Mouse (Mus musculus) T-helper 2 cell (primary cell): ENCODE data around the gene Chtf18.

Experiments used
- in situ Hi-C: fragments of 300-600 bp; cut with MboI, MseI; formaldehyde crosslinking; loops from one replicate; pipeline ENCODE4 v1.15.1; 2025; ENCODE audit warnings: high pct_unique_total_duplicates

Gene Chtf18

GRCm38 (mm10) chr17:25735745-25736144 is 8.5 kb upstream of the Chtf18 start, which contains the start of gene Mslnl:
Gene Mslnl (plus strand): TSS chr17:25736042.
- in situ Hi-C loops = loop anchor here (5.0 kb wide), 1 partner anchor 47 kb away; no protein-coding TSS in a partner anchor

DNA sequence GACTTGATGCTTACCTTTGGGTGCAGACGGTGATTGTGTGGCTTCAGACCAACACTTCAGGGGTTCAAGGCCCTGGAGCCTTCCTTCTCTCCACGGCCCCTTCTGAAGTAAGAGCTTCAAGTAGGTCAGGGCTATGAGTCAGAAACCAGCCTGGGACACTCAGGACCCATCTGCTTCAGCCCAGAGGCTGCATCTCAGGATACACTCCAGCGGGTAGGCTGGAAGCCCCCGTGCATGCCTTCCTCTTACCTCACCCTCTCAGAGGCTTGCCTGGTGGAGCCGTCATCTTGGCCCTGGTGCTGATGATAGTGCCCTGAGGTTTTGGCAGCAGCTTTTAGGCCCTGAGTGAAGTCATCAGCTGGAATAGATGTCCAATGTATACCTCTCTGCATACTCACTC is 8.0 kb upstream of the Chtf18 start:
- in situ Hi-C loops = loop anchor here (5.0 kb wide), 1 partner anchor 47 kb away; no protein-coding TSS in a partner anchor

GRCm38 (mm10) chr17:25732082-25732481 is 4.9 kb upstream of the Chtf18 start:
- in situ Hi-C loops = no loop called here

GRCm38 (mm10) chr17:25728009-25728270 is 721 bp upstream of the Chtf18 start:
- in situ Hi-C loops = loop anchor here (5.0 kb wide), 1 partner anchor 194 kb away; no protein-coding TSS in a partner anchor

GRCm38 (mm10) chr17:25725264-25725663 is 2.0 kb downstream of the Chtf18 start:
- in situ Hi-C loops = loop anchor here (5.0 kb wide), 1 partner anchor 197 kb away; no protein-coding TSS in a partner anchor

DNA sequence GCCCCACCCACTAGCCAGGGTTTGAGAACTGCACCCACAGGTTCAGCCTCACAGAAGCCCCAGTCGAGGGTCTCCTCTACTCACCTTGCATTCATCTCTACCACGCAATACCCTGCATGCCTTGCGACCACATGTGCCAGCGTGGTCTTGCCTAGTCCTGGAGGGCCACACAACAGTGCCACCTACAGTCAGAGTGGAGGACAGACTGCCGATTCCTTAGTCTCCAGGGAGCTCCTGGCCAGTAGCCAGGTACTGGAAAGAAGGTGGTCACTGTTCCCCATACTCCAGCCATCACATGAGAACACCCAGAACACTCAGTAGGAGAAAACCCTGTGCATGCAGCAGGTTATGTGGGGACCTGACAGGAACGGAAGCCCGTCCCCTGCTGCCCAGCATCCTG is 3.3 kb downstream of the Chtf18 start:
- in situ Hi-C loops = no loop called here

DNA sequence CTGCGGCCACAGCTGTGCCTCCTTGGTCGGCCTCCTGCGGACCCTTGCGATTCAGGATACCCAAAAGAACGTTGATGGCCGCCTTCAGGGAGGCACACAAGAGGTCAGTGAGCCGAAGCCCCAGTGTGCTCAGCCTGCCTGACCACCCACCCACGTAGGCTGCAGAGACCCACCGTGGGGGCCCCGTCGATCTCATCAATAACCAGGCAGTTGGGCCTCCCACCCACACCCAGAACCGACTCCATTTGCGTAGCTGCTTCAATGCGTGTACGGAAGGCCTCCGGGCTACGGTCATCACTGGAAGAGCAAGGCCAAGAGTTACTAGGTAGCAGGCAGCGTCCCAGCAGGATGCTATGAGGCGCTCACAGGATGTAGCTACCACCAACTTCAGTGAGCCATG is 3.7 kb downstream of the Chtf18 start:
- in situ Hi-C loops = no loop called here

GRCm38 (mm10) chr17:25721476-25721875 is 5.7 kb downstream of the Chtf18 start:
- in situ Hi-C loops = no loop called here

DNA sequence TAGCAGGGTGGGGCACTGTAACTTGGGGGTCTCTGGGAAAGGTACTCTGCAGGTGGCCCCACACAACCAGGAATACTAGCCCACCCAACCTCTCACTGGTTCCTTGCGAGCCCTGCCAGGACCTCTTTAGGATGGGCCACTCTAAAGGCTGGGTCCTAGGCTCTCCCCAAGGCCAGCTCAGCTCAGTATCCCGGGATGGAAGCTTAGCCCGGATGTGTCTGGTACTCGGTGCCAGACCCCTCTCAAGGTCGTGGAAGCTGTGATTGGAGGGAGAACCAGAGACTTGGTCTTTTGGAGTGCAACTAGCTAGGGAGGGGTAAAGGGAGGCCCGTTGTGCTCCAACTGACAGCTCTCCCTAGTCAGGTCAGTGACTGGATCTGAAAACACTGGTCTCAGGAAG is 9.5 kb downstream of the Chtf18 start:
- in situ Hi-C loops = loop anchor here (10.0 kb wide), 1 partner anchor 953 kb away; no protein-coding TSS in a partner anchor

GRCm38 (mm10) chr17:25716711-25717637 is 10.2 kb downstream of the Chtf18 start, which contains the start of gene Gng13:
Gene Gng13 (plus strand): TSS chr17:25717171.
- in situ Hi-C loops = loop anchor here (10.0 kb wide), 1 partner anchor 952 kb away; no protein-coding TSS in a partner anchor

GRCm38 (mm10) chr17:25716130-25716529 is 11.1 kb downstream of the Chtf18 start:
- in situ Hi-C loops = loop anchor here (10.0 kb wide), 1 partner anchor 951 kb away; no protein-coding TSS in a partner anchor

DNA sequence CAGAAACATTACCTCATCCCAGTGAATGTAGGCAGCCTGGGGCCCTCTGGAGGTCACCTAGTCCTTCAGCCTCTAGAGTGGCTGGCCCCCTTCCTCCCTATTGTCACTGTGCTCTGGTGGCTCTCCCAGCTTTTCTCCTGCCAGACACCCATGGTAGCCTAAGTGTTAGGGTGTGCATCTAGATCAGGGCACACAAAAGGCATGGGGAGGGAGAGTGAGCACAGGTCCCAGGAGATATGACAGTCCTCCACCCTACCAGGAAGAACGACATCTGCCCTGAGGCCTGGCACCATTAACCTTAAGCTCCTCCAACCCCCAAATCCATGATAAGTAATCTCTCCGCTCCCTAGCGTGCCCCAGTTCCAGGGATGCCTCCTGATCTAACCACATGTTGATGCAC is 11.6 kb downstream of the Chtf18 start:
- in situ Hi-C loops = loop anchor here (10.0 kb wide), 1 partner anchor 951 kb away; no protein-coding TSS in a partner anchor

DNA sequence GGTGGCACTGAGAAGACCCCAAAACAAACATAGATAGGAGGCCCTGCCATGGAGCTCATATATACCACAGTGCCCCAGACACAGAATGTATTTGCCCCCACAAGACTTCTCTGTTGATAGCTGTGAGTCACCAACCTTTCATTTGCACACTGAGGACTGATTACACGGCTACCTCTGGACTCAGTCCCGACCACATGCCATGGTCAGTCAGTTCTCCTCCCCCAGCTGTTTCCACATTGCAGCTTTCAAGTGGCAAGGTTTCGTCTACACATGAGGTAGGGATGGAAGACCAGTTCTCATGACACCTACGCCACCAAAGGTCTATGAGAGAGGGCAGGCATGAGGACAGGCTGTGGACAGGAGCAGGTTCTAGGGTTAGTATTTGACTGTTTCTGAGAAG is 16.1 kb downstream of the Chtf18 start:
- in situ Hi-C loops = loop anchor here (10.0 kb wide), 1 partner anchor 946 kb away; no protein-coding TSS in a partner anchor

- in situ Hi-C loops = loop anchor here (10.0 kb wide), 1 partner anchor 945 kb away; no protein-coding TSS in a partner anchor
These were observed 17.2 kb downstream of the Chtf18 start for GRCm38 (mm10) chr17:25709994-25710393.

DNA sequence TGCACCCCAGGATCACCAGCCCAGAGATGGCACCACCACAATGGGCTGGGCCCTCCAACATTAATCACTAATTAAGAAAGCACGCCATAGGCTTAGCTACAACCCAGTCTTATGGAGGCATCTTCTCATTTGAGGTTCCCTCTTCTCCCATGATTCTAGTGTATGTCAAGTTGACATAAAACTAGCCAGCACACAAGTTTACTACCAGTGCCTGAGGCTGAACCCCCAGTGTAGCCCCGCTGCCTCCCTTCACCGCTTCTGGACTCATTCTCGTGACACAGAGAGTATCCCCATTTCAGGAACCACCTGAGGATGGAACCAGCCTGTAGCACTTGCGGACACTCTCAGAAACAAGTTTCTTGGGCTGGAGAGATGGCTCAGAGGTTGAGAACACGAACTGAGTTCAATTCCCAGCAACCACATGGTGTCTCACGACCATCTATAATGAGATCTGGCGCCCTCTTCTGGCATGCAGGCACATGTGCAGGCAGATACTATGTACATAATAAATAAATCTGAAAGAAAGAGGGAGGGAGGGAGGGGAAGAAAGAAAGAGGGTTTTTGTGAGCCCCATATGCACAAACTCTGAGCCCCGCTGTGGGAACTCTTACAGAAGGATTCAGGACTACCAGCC is 26.2 kb downstream of the Chtf18 start:
- in situ Hi-C loops = no loop called here

DNA sequence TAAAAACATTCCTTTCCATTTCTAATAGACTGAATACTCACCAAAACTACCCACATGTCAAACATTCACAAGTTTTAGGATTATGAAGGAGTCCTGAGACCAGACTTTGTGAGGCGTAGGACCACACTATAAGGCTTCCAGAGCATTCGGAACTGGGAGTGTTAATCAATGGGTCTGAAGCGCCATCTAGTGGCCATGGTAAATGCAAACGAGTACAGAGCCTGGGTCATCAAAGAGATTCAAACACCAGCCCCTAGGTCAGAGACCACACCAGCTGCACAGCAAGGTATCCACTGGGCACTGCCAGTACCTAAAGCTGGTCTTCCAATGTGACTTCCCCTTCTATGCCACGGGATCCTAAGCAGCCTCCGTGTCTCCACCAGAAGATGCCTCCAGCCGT is 28.8 kb downstream of the Chtf18 start:
- in situ Hi-C loops = loop anchor here (5.0 kb wide), 4 partner anchors 76 to 306 kb away; no protein-coding TSS in a partner anchor

GRCm38 (mm10) chr17:25696263-25696662 is 31.0 kb downstream of the Chtf18 start:
- in situ Hi-C loops = loop anchor here (5.0 kb wide), 4 partner anchors 74 to 304 kb away; no protein-coding TSS in a partner anchor

DNA sequence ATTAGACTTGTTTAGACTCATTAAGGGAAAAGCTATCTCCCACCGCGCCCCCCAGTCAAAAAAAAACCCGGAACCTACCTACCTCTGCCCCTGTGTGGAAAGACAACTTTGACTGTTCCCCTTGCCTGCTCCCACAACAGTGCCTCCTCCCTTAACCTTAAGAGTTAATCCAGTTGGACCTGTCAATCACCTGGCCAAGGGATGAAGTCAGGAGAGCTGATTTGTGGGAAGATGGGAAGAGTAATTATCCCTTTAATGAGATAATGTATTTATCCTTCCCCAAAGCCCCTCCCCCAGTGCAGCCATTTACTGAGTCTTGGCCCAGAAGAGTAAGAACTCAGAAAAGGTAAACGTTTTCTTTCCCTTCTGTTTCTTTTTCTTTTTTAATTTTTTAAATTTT is 38.3 kb downstream of the Chtf18 start:
- in situ Hi-C loops = no loop called here

DNA sequence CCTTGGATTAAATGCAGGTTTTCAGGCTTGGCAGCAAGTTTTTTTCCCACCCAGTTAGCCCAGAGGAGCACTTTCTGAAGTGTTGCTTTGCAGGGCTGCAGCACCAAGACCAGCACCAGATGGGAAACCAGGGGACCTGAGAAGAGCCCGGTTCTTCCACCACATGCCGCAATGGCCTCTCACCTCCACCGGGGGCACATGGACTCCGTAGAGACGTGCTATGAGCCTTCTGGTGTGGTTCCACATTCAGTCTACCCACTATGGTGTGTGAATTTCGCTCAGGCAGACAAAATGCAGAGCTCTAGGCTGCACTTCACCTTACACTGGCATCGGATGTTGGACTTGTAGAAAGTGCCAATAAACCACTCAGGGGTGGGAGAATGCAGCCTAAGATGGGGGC is 40.9 kb downstream of the Chtf18 start:
- in situ Hi-C loops = no loop called here

GRCm38 (mm10) chr17:25681636-25682035 is 45.6 kb downstream of the Chtf18 start:
- in situ Hi-C loops = no loop called here

DNA sequence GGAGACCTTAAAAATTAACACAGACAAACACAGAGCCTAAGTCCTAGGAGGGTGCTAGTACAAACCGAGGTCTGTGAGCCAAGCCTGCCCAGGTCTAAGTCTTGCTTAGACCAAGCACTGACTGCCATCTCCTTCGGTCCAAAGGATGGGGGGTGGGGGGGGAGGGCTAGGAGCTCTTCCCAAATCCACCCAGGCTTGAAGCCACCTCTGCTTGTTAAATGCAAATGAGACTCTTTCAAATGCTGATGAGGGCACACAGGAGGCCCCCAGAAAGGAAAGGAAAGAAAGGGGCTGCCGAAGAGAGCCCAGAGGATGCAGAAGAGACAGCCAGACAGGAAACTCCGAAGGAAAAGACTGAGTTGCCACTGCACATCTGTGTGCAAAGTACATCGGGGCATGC is 47.4 kb downstream of the Chtf18 start:
- in situ Hi-C loops = no loop called here

DNA sequence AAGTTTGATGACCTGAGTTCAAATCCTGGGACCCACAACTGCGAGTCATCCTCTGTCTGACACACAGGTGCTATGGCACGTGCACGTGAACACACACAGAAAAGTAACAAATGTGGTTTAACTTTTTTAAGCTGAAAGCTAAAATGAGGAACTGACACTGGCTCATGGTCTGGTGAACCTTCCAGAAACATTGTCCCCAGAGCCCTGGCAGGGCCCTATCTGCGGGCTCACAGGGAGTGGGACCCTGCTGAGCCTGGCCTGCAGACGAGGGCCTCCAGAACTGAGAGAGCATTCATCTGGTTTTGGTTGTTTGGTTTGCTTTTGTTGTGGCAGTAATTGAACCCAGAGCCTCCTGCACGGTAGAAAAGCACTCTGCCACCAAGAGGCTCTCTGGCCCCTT is 49.2 kb downstream of the Chtf18 start:
- in situ Hi-C loops = no loop called here
